Mouse (Mus musculus) hindbrain, embryonic 16.5 days (tissue): ENCODE data around the gene Taar5. TPM values are rescaled to one million over a fixed set of nuclear protein-coding genes. Genes with fewer than 3 reads are reported as not detected.

Source experiments
- ATAC-seq: fragments of 200-750 bp; cut with Nextera tagmentation; 2 replicates; pipeline ENCODE4 v1.8.0; 2017; ENCODE audit warnings: moderate TSS enrichment, moderate library complexity
- H3K27ac ChIP-seq: fragments of 300-500 bp; sonication (generic); 2 replicates; pipeline ENCODE4 v1.5.1; 2014; ENCODE audit warnings: low read depth, mild to moderate bottlenecking, control low read depth, low read length, moderate library complexity
- H3K27me3 ChIP-seq: fragments of 300-500 bp; sonication (generic); replicated peaks from 2 replicates; pipeline ENCODE4 v1.6.1; 2014; ENCODE audit warnings: low read length; ENCODE audit not compliant: control insufficient read depth, insufficient read depth
- H3K36me3 ChIP-seq: fragments of 300-500 bp; sonication (generic); 2 replicates; pipeline ENCODE4 v1.6.1; 2014; ENCODE audit warnings: mild to moderate bottlenecking, low read length, moderate library complexity, mixed read lengths; ENCODE audit not compliant: control insufficient read depth, insufficient read depth
- H3K4me1 ChIP-seq: fragments of 300-500 bp; sonication (generic); 2 replicates; pipeline ENCODE4 v1.6.1; 2014; ENCODE audit warnings: low read depth, low read length; ENCODE audit not compliant: control insufficient read depth, insufficient read depth
- H3K4me2 ChIP-seq: fragments of 300-500 bp; sonication (generic); 2 replicates; pipeline ENCODE4 v1.6.1; 2014; ENCODE audit warnings: mild to moderate bottlenecking, low read length, control low read depth, moderate library complexity
- H3K4me3 ChIP-seq: fragments of 300-500 bp; sonication (generic); 2 replicates; pipeline ENCODE4 v1.5.1; 2014; ENCODE audit warnings: mild to moderate bottlenecking, low read length, control low read depth, moderate library complexity
- H3K9ac ChIP-seq: fragments of 300-500 bp; sonication (generic); 2 replicates; pipeline ENCODE4 v1.6.1; 2014; ENCODE audit warnings: low read depth, mild to moderate bottlenecking, control low read depth, low read length, moderate library complexity
- H3K9me3 ChIP-seq: fragments of 300-500 bp; sonication (generic); 2 replicates; pipeline ENCODE4 v1.6.1; 2014; ENCODE audit warnings: mild to moderate bottlenecking, low read length, moderate library complexity; ENCODE audit not compliant: control insufficient read depth
- WGBS: fragments of 180-500 bp; shearing (Covaris S2); extraction: QIAGEN DNeasy Blood & Tissue Kit; methylation state at CpG from one replicate; pipeline ENCODE4 v1.1.7; 2014; 5-methylcytosine and 5-hydroxymethylcytosine counted together
- polyA plus RNA-seq: library from polyadenylated mRNA; unstranded; fragments of >200 nt; fragmentation: Nextera tagmentation; extraction: Ambion mirVana; gene quantifications from 2 replicates; pipeline ENCODE4 v1.2.1, GENCODE M21; 2015

The Taar5 gene
- polyA plus RNA-seq = 0.15 TPM in 1 of 2 replicates, not detected in the other

DNA sequence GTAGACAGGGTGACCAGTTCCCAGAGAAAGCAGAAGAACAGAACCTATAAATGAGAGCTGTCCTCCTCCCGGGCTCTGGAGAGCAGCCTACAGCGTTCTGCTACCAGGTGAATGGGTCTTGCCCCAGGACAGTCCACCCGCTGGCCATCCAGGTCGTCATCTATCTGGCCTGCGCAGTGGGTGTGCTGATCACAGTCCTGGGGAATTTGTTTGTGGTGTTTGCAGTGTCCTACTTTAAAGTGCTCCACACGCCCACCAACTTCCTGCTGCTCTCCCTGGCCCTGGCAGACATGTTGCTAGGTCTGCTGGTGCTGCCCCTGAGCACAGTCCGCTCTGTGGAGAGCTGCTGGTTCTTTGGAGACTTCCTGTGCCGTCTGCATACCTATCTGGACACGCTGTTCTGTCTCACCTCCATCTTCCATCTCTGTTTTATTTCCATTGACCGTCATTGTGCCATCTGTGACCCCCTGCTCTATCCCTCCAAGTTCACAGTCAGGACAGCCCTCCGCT lies at the start of gene Taar5:
Gene Taar5 (plus strand): TSS at position 51 of the 510 bp plus-strand sequence.
- Histone ChIP-seq H3K27me3 (no peaks in the 10 kb centered on the region), H3K36me3 (no peaks in the 10 kb centered on the region), H3K4me2 (no peak within 1 kb of the TSS), H3K27ac (no peak within 1 kb of the TSS), H3K4me1 (no peaks in the 10 kb centered on the region), H3K4me3 (no peak within 1 kb of the TSS), H3K9me3 (no peaks in the 10 kb centered on the region), H3K9ac (no peak within 1 kb of the TSS)
- ATAC-seq = no peak
- WGBS = 90% methylated on average over 11 of the region's 11 CpGs

- H3K36me3 ChIP-seq = no peaks in the 10 kb centered on the region
- no peak overlapping the region for H3K27ac ChIP-seq
- H3K9me3 ChIP-seq = no peaks in the 10 kb centered on the region
- no peaks in the 10 kb centered on the region for H3K4me1 ChIP-seq
- no peak overlapping the region for H3K4me3 ChIP-seq
- WGBS = 76% methylated on average over 3 of the region's 3 CpGs
- no peaks in the 10 kb centered on the region for H3K27me3 ChIP-seq
- no peak for ATAC-seq
- no peak overlapping the region for H3K9ac ChIP-seq
- no peak overlapping the region for H3K4me2 ChIP-seq
These were observed 48.0 kb upstream of the Taar5 start for GRCm38 (mm10) chr10:23922468-23922867.

GRCm38 (mm10) chr10:23923941-23924340 lies 46.6 kb upstream of the Taar5 start:
- WGBS = 83% methylated on average over 2 of the region's 2 CpGs
- Histone ChIP-seq H3K4me3 (no peak overlapping the region), H3K36me3 (no peaks in the 10 kb centered on the region), H3K9ac (no peak overlapping the region), H3K27me3 (no peaks in the 10 kb centered on the region), H3K27ac (no peak overlapping the region), H3K9me3 (no peaks in the 10 kb centered on the region), H3K4me2 (no peak overlapping the region), H3K4me1 (no peaks in the 10 kb centered on the region)
- no peak for ATAC-seq

- ATAC-seq = no peak
- H3K27ac ChIP-seq = no peak overlapping the region
- H3K27me3 ChIP-seq = no peaks in the 10 kb centered on the region
- no peaks in the 10 kb centered on the region for H3K4me1 ChIP-seq
- no peaks in the 10 kb centered on the region for H3K9me3 ChIP-seq
- WGBS = 54% methylated on average over 4 of the region's 4 CpGs
- no peak overlapping the region for H3K9ac ChIP-seq
- no peaks in the 10 kb centered on the region for H3K36me3 ChIP-seq
- H3K4me2 ChIP-seq = no peak overlapping the region
- H3K4me3 ChIP-seq = no peak overlapping the region
These were observed 32.9 kb upstream of the Taar5 start for GRCm38 (mm10) chr10:23937613-23938012.

GRCm38 (mm10) chr10:23938312-23938711 lies 32.2 kb upstream of the Taar5 start, which contains the start of gene Taar2:
Taar2 (plus strand) TSS chr10:23938572.
- no peaks in the 10 kb centered on the region for H3K4me1 ChIP-seq
- no peak for ATAC-seq
- H3K36me3 ChIP-seq = no peaks in the 10 kb centered on the region
- H3K27me3 ChIP-seq = no peaks in the 10 kb centered on the region
- no peak within 1 kb of the TSS for H3K4me3 ChIP-seq
- 43% methylated on average over 6 of the region's 6 CpGs for WGBS
- no peaks in the 10 kb centered on the region for H3K9me3 ChIP-seq
- no peak within 1 kb of the TSS for H3K27ac ChIP-seq
- H3K4me2 ChIP-seq = peak within 1 kb of the TSS; percentile 24; the same call in 1 of the 2 replicates
- no peak within 1 kb of the TSS for H3K9ac ChIP-seq

DNA sequence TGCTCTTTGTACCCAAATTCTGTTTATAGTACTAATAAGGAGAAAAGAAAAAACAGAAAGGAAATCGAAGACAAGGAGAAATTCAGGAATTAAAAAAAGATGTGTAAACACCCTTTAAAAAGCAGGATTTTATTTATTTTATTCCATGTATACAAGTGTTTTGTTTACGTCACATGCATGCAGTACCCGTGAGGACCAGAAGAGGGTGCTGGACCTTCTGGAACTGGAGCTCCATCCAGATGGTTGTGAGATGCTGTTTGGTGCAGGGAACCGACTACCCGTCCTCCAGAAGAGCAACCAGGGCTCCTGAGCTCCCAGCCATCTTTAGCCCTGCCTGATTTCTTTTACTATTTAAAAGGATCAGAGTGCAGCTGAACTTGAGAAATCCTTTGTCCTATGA lies 28.0 kb upstream of the Taar5 start:
- WGBS = 79% methylated on average over 5 of the region's 5 CpGs
- Histone ChIP-seq H3K27ac (no peak overlapping the region), H3K4me2 (no peak overlapping the region), H3K27me3 (no peaks in the 10 kb centered on the region), H3K4me1 (no peaks in the 10 kb centered on the region), H3K9ac (no peak overlapping the region), H3K4me3 (no peak overlapping the region), H3K9me3 (no peaks in the 10 kb centered on the region), H3K36me3 (no peaks in the 10 kb centered on the region)
- no peak for ATAC-seq

DNA sequence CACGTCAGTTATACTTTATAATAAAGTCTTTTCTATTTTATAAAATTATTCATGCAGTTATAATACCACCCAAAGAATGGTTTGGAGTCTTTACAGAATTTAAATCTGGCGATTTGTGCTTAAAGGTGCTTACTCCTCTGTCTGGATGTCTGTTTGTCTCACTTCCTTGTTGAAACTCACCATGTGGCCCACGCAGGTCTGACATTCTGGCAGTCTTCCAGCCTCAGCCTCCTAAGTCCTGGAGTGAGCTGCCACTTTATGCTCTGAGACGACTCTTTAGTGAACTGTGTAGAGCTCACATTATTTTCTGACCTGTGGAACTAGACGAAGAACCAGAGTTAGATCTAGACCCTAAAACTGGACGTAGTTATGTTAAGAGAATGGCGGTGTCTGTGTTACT lies 22.5 kb upstream of the Taar5 start:
- 66% methylated on average over 7 of the region's 7 CpGs for WGBS
- no peak overlapping the region for H3K4me2 ChIP-seq
- H3K9ac ChIP-seq = no peak overlapping the region
- ATAC-seq = no peak
- no peaks in the 10 kb centered on the region for H3K36me3 ChIP-seq
- no peaks in the 10 kb centered on the region for H3K9me3 ChIP-seq
- no peak overlapping the region for H3K27ac ChIP-seq
- no peaks in the 10 kb centered on the region for H3K4me1 ChIP-seq
- H3K4me3 ChIP-seq = no peak overlapping the region
- no peaks in the 10 kb centered on the region for H3K27me3 ChIP-seq

GRCm38 (mm10) chr10:23949508-23950005 lies 20.9 kb upstream of the Taar5 start, which contains the start of gene Taar3:
Taar3 (plus strand) TSS chr10:23949558.
- no peak within 1 kb of the TSS for H3K4me3 ChIP-seq
- no peaks in the 10 kb centered on the region for H3K9me3 ChIP-seq
- WGBS = 77% methylated on average over 16 of the region's 16 CpGs
- H3K27me3 ChIP-seq = no peaks in the 10 kb centered on the region
- no peak within 1 kb of the TSS for H3K27ac ChIP-seq
- H3K9ac ChIP-seq = no peak within 1 kb of the TSS
- H3K4me2 ChIP-seq = no peak within 1 kb of the TSS
- no peaks in the 10 kb centered on the region for H3K4me1 ChIP-seq
- no peaks in the 10 kb centered on the region for H3K36me3 ChIP-seq
- no peak for ATAC-seq

DNA sequence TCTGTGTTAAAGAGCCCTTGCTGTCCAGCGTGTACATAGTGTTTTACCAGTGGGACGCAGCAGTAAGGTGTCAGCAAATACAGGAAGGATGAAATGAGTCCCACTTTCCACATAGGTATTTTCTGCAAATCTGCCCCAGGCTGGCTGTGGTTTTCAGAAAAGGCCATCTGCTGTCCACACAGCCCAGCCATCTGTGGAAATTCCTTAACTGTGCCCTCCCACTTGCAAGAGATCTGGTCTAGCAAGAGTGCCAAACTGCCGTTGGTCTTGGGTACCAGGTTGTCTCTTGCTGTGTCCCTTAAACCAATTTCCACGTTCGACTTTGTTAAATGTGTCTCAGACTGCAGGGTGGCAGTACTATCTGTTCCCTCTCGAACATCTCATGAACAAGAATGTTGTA lies 18.8 kb upstream of the Taar5 start:
- 83% methylated on average over 6 of the region's 6 CpGs for WGBS

More for the DNA sequence above, 18.8 kb upstream of the Taar5 start:
- no peak overlapping the region for H3K4me2 ChIP-seq
- H3K4me1 ChIP-seq = no peaks in the 10 kb centered on the region
- H3K36me3 ChIP-seq = no peaks in the 10 kb centered on the region
- H3K27me3 ChIP-seq = no peaks in the 10 kb centered on the region
- H3K9me3 ChIP-seq = no peaks in the 10 kb centered on the region
- ATAC-seq = no peak
- H3K27ac ChIP-seq = no peak overlapping the region
- no peak overlapping the region for H3K4me3 ChIP-seq
- H3K9ac ChIP-seq = no peak overlapping the region
